Mouse (Mus musculus) heart, embryonic 10.5 days (tissue): ENCODE results near the gene Rergl. TPM values are rescaled to one million over a fixed set of nuclear protein-coding genes. Genes with fewer than 3 reads are reported as not detected.

ENCODE experiments used
- DNase-seq: peaks from one replicate; pipeline ENCODE4 v3.0.0-alpha.2; 2017; ENCODE audit warnings: low spot score
- H3K27ac ChIP-seq: fragments of 300-500 bp; sonication (generic); 2 replicates; pipeline ENCODE4 v1.5.1; 2016; ENCODE audit warnings: mild to moderate bottlenecking
- H3K27me3 ChIP-seq: fragments of 300-500 bp; sonication (generic); 2 replicates; pipeline ENCODE4 v1.6.1; 2016; ENCODE audit warnings: mild to moderate bottlenecking; ENCODE audit not compliant: poor library complexity, insufficient read depth, severe bottlenecking
- H3K36me3 ChIP-seq: fragments of 300-500 bp; sonication (generic); 2 replicates; pipeline ENCODE4 v1.6.1; 2016; ENCODE audit warnings: mild to moderate bottlenecking, moderate library complexity
- H3K4me1 ChIP-seq: fragments of 300-500 bp; sonication (generic); 2 replicates; pipeline ENCODE4 v1.6.1; 2016; ENCODE audit warnings: mild to moderate bottlenecking
- H3K4me3 ChIP-seq: fragments of 300-500 bp; sonication (generic); 2 replicates; pipeline ENCODE4 v1.5.1; 2016; ENCODE audit warnings: mild to moderate bottlenecking, moderate library complexity
- H3K9me3 ChIP-seq: fragments of 300-500 bp; sonication (generic); 2 replicates; pipeline ENCODE4 v1.6.1; 2016; ENCODE audit warnings: mild to moderate bottlenecking, moderate library complexity
- WGBS: fragments of 180-500 bp; shearing (Covaris S2); methylation state at CpG from one replicate; pipeline ENCODE4 v1.1.7; 2016; 5-methylcytosine and 5-hydroxymethylcytosine counted together
- polyA plus RNA-seq: library from polyadenylated mRNA; unstranded; fragments of >200 nt; fragmentation: Nextera tagmentation; extraction: Ambion mirVana; gene quantifications from 2 replicates; pipeline ENCODE4 v1.2.1, GENCODE M21; 2016

Gene Rergl
- polyA plus RNA-seq = not detected in 2 replicates

- no peak within 1 kb of the TSS for H3K27ac ChIP-seq
- no peak for DNase-seq
- no peaks in the 10 kb centered on the region for H3K36me3 ChIP-seq
- no peaks in the 10 kb centered on the region for H3K27me3 ChIP-seq
- H3K4me3 ChIP-seq = no peak within 1 kb of the TSS
- no peaks in the 10 kb centered on the region for H3K4me1 ChIP-seq
- H3K9me3 ChIP-seq = no peaks in the 10 kb centered on the region
- WGBS = 26% methylated on average over 1 of the region's 1 CpGs
Observed at GRCm38 (mm10) chr6:139501876-139502275, at the start of gene Rergl. TSS of gene Rergl (minus strand) at chr6:139501976.

DNA sequence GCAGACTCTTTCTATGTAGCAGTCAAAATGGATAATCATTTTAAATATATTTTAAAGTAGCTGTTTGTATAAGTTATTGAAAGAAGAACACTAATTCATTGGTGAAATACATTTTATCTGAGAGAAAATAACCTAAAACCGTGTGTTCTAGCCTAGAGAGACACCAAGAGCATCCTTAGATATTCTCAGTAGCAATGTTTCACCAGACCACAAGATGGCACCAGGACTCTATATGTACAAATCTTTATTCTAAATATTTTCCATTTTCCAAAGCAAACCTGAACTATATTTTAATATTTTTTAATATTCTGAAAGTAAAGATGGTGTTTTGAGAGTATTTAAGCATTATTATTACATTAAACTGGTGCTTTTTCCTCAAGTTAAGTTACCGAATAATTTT is 36.7 kb upstream of the Rergl start:
- Histone ChIP-seq H3K36me3 (no peaks in the 10 kb centered on the region), H3K27me3 (no peaks in the 10 kb centered on the region), H3K4me1 (no peaks in the 10 kb centered on the region), H3K4me3 (no peak overlapping the region), H3K9me3 (no peaks in the 10 kb centered on the region), H3K27ac (no peak overlapping the region)
- no peak for DNase-seq
- 68% methylated on average over 2 of the region's 2 CpGs for WGBS

- no peak for DNase-seq
- no peak overlapping the region for H3K4me3 ChIP-seq
- no peaks in the 10 kb centered on the region for H3K27me3 ChIP-seq
- H3K4me1 ChIP-seq = no peaks in the 10 kb centered on the region
- H3K9me3 ChIP-seq = no peaks in the 10 kb centered on the region
- no peaks in the 10 kb centered on the region for H3K36me3 ChIP-seq
- no peak overlapping the region for H3K27ac ChIP-seq
Observed at GRCm38 (mm10) chr6:139525406-139525805, 23.6 kb upstream of the Rergl start.

- WGBS = 42% methylated on average over 5 of the region's 5 CpGs
- DNase-seq = no peak
Observed at GRCm38 (mm10) chr6:139524288-139524687, 22.5 kb upstream of the Rergl start.

GRCm38 (mm10) chr6:139514938-139515510 is 13.2 kb upstream of the Rergl start:
- no peaks in the 10 kb centered on the region for H3K9me3 ChIP-seq
- no peak overlapping the region for H3K27ac ChIP-seq
- 82% methylated on average over 3 of the region's 3 CpGs for WGBS
- no peaks in the 10 kb centered on the region for H3K27me3 ChIP-seq
- no peak for DNase-seq
- no peaks in the 10 kb centered on the region for H3K4me1 ChIP-seq
- H3K4me3 ChIP-seq = no peak overlapping the region
- no peaks in the 10 kb centered on the region for H3K36me3 ChIP-seq

More at GRCm38 (mm10) chr6:139524288-139524687, 22.5 kb upstream of the Rergl start:
- H3K4me1 ChIP-seq = no peaks in the 10 kb centered on the region
- no peak overlapping the region for H3K4me3 ChIP-seq
- H3K27me3 ChIP-seq = no peaks in the 10 kb centered on the region
- no peak overlapping the region for H3K27ac ChIP-seq
- H3K9me3 ChIP-seq = no peaks in the 10 kb centered on the region
- no peaks in the 10 kb centered on the region for H3K36me3 ChIP-seq

DNA sequence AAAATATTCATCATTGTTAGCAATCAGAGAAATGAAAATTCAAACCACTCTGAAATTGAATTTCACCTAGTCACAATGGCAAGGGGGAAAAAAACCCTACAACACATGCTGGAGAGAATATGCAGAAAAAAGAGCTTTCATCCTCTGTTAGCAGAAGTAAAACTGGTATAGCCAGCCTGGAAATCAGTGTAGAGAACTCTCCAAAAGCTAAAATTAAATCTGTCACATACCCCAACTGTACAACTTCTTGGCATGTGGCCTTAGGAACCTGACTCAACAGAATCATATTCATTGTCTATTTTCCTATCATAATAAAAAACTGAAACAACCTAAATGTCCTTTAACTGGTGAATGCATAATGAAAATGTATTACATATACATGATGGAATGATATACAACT is 22.0 kb downstream of the Rergl start:
- Histone ChIP-seq H3K27me3 (no peaks in the 10 kb centered on the region), H3K4me3 (no peak overlapping the region), H3K4me1 (no peaks in the 10 kb centered on the region), H3K36me3 (no peaks in the 10 kb centered on the region), H3K9me3 (no peaks in the 10 kb centered on the region), H3K27ac (no peak overlapping the region)
- no peak for DNase-seq

DNA sequence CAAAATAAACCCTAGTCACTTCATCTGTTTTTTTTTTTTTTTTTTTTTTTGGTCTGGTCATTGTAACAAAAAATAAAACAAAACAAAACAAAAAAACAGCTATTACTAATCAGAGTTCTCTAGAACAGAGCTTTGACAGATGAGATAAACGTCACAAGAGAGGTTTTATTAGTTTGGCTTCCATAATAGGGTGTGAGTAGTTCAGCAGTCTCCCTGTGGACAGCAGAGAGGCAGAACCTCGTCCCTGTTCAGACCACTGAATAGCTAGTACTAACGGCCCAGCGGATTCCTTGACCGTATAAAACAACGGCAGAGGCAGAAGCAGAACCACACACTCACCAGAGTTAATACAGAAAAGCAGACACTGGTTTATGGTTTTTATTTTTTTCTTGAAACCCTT is 36.8 kb downstream of the Rergl start:
- WGBS = 79% methylated on average over 6 of the region's 6 CpGs
- Histone ChIP-seq H3K4me1 (no peaks in the 10 kb centered on the region), H3K27me3 (no peaks in the 10 kb centered on the region), H3K27ac (no peak overlapping the region), H3K9me3 (no peaks in the 10 kb centered on the region), H3K4me3 (no peak overlapping the region), H3K36me3 (no peaks in the 10 kb centered on the region)
- DNase-seq = no peak

GRCm38 (mm10) chr6:139464292-139464691 is 37.5 kb downstream of the Rergl start:
- Histone ChIP-seq H3K27ac (no peak overlapping the region), H3K9me3 (no peaks in the 10 kb centered on the region), H3K36me3 (no peaks in the 10 kb centered on the region), H3K4me1 (no peaks in the 10 kb centered on the region), H3K27me3 (no peaks in the 10 kb centered on the region), H3K4me3 (no peak overlapping the region)
- WGBS = 69% methylated on average over 2 of the region's 2 CpGs
- DNase-seq = no peak

DNA sequence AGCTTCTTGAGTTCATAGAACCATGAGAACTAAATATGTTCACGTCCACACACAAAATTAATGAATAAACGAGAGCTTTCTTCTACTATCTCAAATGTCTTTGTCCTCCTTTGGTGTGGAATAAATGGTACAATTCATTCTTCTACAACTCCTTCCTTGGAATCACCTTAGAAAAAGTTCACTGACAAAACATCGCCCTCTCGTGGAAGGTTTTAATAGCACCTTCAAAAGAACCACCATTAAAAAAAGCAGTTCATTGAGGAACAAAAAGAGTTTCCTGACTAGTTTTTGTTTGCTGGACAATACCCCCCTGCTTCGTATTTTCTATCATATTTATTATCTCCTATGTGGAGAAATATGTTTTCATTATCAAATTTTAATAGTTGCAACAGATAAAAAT is 40.7 kb downstream of the Rergl start:
- Histone ChIP-seq H3K4me3 (no peak overlapping the region), H3K36me3 (no peaks in the 10 kb centered on the region), H3K27me3 (no peaks in the 10 kb centered on the region), H3K9me3 (no peaks in the 10 kb centered on the region), H3K4me1 (no peaks in the 10 kb centered on the region), H3K27ac (no peak overlapping the region)
- WGBS = 26% methylated on average over 5 of the region's 5 CpGs
- no peak for DNase-seq

DNA sequence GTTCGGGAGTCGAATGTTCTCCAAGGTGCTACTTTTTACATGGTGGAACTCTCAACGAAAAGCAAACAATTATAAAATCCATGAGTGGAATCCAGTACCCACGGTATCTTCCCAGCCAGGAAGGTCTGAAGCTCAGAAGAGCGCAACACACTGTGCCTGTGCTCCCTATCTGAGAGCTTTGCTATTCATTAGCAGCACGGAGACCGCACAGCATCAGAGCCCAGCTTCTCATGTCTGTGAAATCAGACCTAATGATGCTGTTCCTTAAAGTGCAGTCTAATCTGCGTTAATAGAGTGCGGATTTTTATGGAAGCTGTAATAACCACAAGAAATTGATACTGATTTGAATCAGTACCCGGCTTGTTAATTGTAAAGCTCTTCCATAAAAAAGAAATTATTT is 41.3 kb downstream of the Rergl start:
- Histone ChIP-seq H3K4me3 (no peak overlapping the region), H3K27me3 (no peaks in the 10 kb centered on the region), H3K9me3 (no peaks in the 10 kb centered on the region), H3K4me1 (no peaks in the 10 kb centered on the region), H3K36me3 (no peaks in the 10 kb centered on the region), H3K27ac (no peak overlapping the region)
- no peak for DNase-seq
- 84% methylated on average over 10 of the region's 10 CpGs for WGBS

GRCm38 (mm10) chr6:139443999-139444398 is 57.8 kb downstream of the Rergl start:
- 82% methylated on average over 2 of the region's 2 CpGs for WGBS
- no peaks in the 10 kb centered on the region for H3K9me3 ChIP-seq
- no peak overlapping the region for H3K27ac ChIP-seq
- no peaks in the 10 kb centered on the region for H3K36me3 ChIP-seq
- no peak for DNase-seq
- no peaks in the 10 kb centered on the region for H3K27me3 ChIP-seq
- no peaks in the 10 kb centered on the region for H3K4me1 ChIP-seq
- no peak overlapping the region for H3K4me3 ChIP-seq

Other genes starting within 250 kb of the Rergl start
- gene Pik3c2g, start 85.2 kb upstream of the Rergl start, polyA plus RNA-seq = 0.62 and 2.3 TPM in 2 replicates